Mouse (Mus musculus) heart, embryonic 14.5 days (tissue): ENCODE measurements at regions not wholly inside any gene's neighbourhood (a gene's known extent, or its start where the extent isn't known, plus 50 kb on each side); places are given as distances from the start of the nearest gene placed in this dataset.
"Not testable (repeated sequence)": the region's sequence is repeated elsewhere in the genome, so short reads cannot be mapped to it uniquely, and the experiment has no call there.

Experiments
- ATAC-seq: fragments of 200-750 bp; cut with Nextera tagmentation; 2 replicates; pipeline ENCODE4 v1.8.0; 2017; ENCODE audit warnings: low read depth, moderate TSS enrichment; ENCODE audit not compliant: insufficient number of reproducible peaks, insufficient read depth, low FRiP score
- H3K27ac ChIP-seq, 2 experiments: fragments of 200-500 bp in 1 of 2; fragments of 300-500 bp in 1 of 2; sonication (generic) in 1 of 2; replicated peaks in 1 of 2; 2 replicates each; pipeline ENCODE4 v1.5.1; 2012 to 2014; ENCODE audit warnings: low read depth in 2 of 2, low read length in 2 of 2, control low read depth in 1 of 2, mild to moderate bottlenecking in 1 of 2, mixed read lengths in 1 of 2; ENCODE audit not compliant: control insufficient read depth in 1 of 2, insufficient read depth in 1 of 2
- H3K27me3 ChIP-seq: fragments of 300-500 bp; sonication (generic); 2 replicates; pipeline ENCODE4 v1.6.1; 2014; ENCODE audit warnings: mild to moderate bottlenecking, low read length, control low read depth; ENCODE audit not compliant: control insufficient read depth, insufficient read depth
- H3K36me3 ChIP-seq: fragments of 300-500 bp; sonication (generic); 2 replicates; pipeline ENCODE4 v1.6.1; 2014; ENCODE audit warnings: mild to moderate bottlenecking, control low read depth, low read length, mixed read lengths; ENCODE audit not compliant: control insufficient read depth, insufficient read depth
- H3K4me1 ChIP-seq, 2 experiments: fragments of 200-500 bp in 1 of 2; fragments of 300-500 bp in 1 of 2; sonication (generic) in 1 of 2; 2 replicates each; pipeline ENCODE4 v1.6.1; 2012 to 2014; ENCODE audit warnings: low read length in 2 of 2, control low read depth in 1 of 2, mixed read lengths in 1 of 2; ENCODE audit not compliant: control insufficient read depth in 2 of 2, insufficient read depth in 2 of 2
- H3K4me2 ChIP-seq: fragments of 300-500 bp; sonication (generic); 2 replicates; pipeline ENCODE4 v1.6.1; 2014; ENCODE audit warnings: mild to moderate bottlenecking, low read length
- H3K4me3 ChIP-seq, 2 experiments: fragments of 200-500 bp in 1 of 2; fragments of 300-500 bp in 1 of 2; sonication (generic) in 1 of 2; 2 replicates each; pipeline ENCODE4 v1.5.1; 2012 to 2014; ENCODE audit warnings: low read length in 2 of 2, mild to moderate bottlenecking in 2 of 2, control low read depth in 1 of 2, low read depth in 1 of 2, moderate library complexity in 1 of 2; ENCODE audit not compliant: control insufficient read depth in 1 of 2, insufficient read depth in 1 of 2
- H3K9ac ChIP-seq: fragments of 300-500 bp; sonication (generic); 2 replicates; pipeline ENCODE4 v1.6.1; 2014; ENCODE audit warnings: mild to moderate bottlenecking, low read length
- H3K9me3 ChIP-seq: fragments of 300-500 bp; sonication (generic); 2 replicates; pipeline ENCODE4 v1.6.1; 2016; ENCODE audit warnings: low read length, control low read depth; ENCODE audit not compliant: control insufficient read depth
- WGBS: fragments of 180-500 bp; shearing (Covaris S2); extraction: QIAGEN DNeasy Blood & Tissue Kit; methylation state at CpG from one replicate; pipeline ENCODE4 v1.1.7; 2014; 5-methylcytosine and 5-hydroxymethylcytosine counted together

- no peak overlapping the region for H3K9ac ChIP-seq
- H3K27ac ChIP-seq, result no peak overlapping the region
- no peak overlapping the region for H3K4me3 ChIP-seq
- H3K27me3 ChIP-seq, result no peaks in the 10 kb centered on the region
- no peaks in the 10 kb centered on the region for H3K9me3 ChIP-seq
- ATAC-seq, result no peak
- no peak overlapping the region for H3K4me2 ChIP-seq
- 88% methylated on average over 6 of the region's 6 CpGs for WGBS
- H3K36me3 ChIP-seq, result no peaks in the 10 kb centered on the region
- peaks cover 2 to 11% of the 10 kb centered on the region in 2 experiments; a peak in 3 of 4 replicates for H3K4me1 ChIP-seq
These were observed 584.4 kb upstream of the Sox11 start for GRCm38 (mm10) chr12:27926730-27927129.

GRCm38 (mm10) chr12:27920607-27921006, 578.2 kb upstream of the Sox11 start:
- Histone ChIP-seq H3K4me2 (no peak overlapping the region), H3K9ac (no peak overlapping the region), H3K4me1 (no peaks in the 10 kb centered on the region), H3K36me3 (no peaks in the 10 kb centered on the region), H3K9me3 (no peaks in the 10 kb centered on the region), H3K4me3 (no peak overlapping the region), H3K27me3 (no peaks in the 10 kb centered on the region), H3K27ac (no peak overlapping the region)
- ATAC-seq, result no peak
- WGBS, result 61% methylated on average over 1 of the region's 1 CpGs

GRCm38 (mm10) chr12:27916401-27916920, 574.1 kb upstream of the Sox11 start:
- H3K9ac ChIP-seq, result no peak overlapping the region
- no peak overlapping the region for H3K27ac ChIP-seq
- 79% methylated on average over 3 of the region's 3 CpGs for WGBS
- no peak for ATAC-seq
- no peaks in the 10 kb centered on the region for H3K27me3 ChIP-seq
- H3K4me1 ChIP-seq, result no peaks in the 10 kb centered on the region
- no peak overlapping the region for H3K4me3 ChIP-seq
- H3K4me2 ChIP-seq, result no peak overlapping the region
- H3K36me3 ChIP-seq, result no peaks in the 10 kb centered on the region
- no peaks in the 10 kb centered on the region for H3K9me3 ChIP-seq

GRCm38 (mm10) chr12:27909417-27910100, 567.2 kb upstream of the Sox11 start:
- Histone ChIP-seq H3K27ac (no peak overlapping the region), H3K4me1 (no peaks in the 10 kb centered on the region), H3K4me2 (no peak overlapping the region), H3K4me3 (no peak overlapping the region), H3K27me3 (no peaks in the 10 kb centered on the region), H3K9me3 (no peaks in the 10 kb centered on the region), H3K9ac (no peak overlapping the region), H3K36me3 (no peaks in the 10 kb centered on the region)
- 83% methylated on average over 5 of the region's 5 CpGs for WGBS
- no peak for ATAC-seq

- not testable (repeated sequence) for H3K36me3 ChIP-seq, H3K9ac ChIP-seq, H3K4me2 ChIP-seq, H3K4me3 ChIP-seq, H3K27ac ChIP-seq, H3K9me3 ChIP-seq, ATAC-seq, H3K27me3 ChIP-seq, H3K4me1 ChIP-seq
These were observed 554.3 kb upstream of the Sox11 start for GRCm38 (mm10) chr12:27896682-27897081.

- no peaks in the 10 kb centered on the region for H3K36me3 ChIP-seq
- WGBS, result 79% methylated on average over 4 of the region's 4 CpGs
- no peak overlapping the region for H3K4me3 ChIP-seq
- no peaks in the 10 kb centered on the region for H3K27me3 ChIP-seq
- no peaks in the 10 kb centered on the region for H3K4me1 ChIP-seq
- H3K27ac ChIP-seq, result no peak overlapping the region
- no peak for ATAC-seq
- no peak overlapping the region for H3K4me2 ChIP-seq
- no peaks in the 10 kb centered on the region for H3K9me3 ChIP-seq
- no peak overlapping the region for H3K9ac ChIP-seq
These were observed 539.3 kb upstream of the Sox11 start for GRCm38 (mm10) chr12:27881720-27882119.

- no peak overlapping the region for H3K4me3 ChIP-seq
- no peaks in the 10 kb centered on the region for H3K9me3 ChIP-seq
- H3K4me1 ChIP-seq, result no peaks in the 10 kb centered on the region
- H3K9ac ChIP-seq, result no peak overlapping the region
- no peak for ATAC-seq
- H3K27me3 ChIP-seq, result no peaks in the 10 kb centered on the region
- H3K4me2 ChIP-seq, result no peak overlapping the region
- no peaks in the 10 kb centered on the region for H3K36me3 ChIP-seq
- 52% methylated on average over 1 of the region's 1 CpGs for WGBS
- H3K27ac ChIP-seq, result no peak overlapping the region
These were observed 524.0 kb upstream of the Sox11 start for GRCm38 (mm10) chr12:27866421-27866820.

- no peaks in the 10 kb centered on the region for H3K27me3 ChIP-seq
- H3K4me3 ChIP-seq, result no peak overlapping the region
- H3K27ac ChIP-seq, result no peak overlapping the region
- no peaks in the 10 kb centered on the region for H3K36me3 ChIP-seq
- no peak for ATAC-seq
- H3K9me3 ChIP-seq, result no peaks in the 10 kb centered on the region
- H3K4me2 ChIP-seq, result no peak overlapping the region
- H3K4me1 ChIP-seq, result no peaks in the 10 kb centered on the region
- 88% methylated on average over 3 of the region's 3 CpGs for WGBS
- H3K9ac ChIP-seq, result no peak overlapping the region
These were observed 507.2 kb upstream of the Sox11 start for GRCm38 (mm10) chr12:27849537-27849936.
